Mouse (Mus musculus): ENCODE data around the gene Rasa2.
A peak's percentile ranks its signal among the peaks of the same experiment; 100 is the strongest.

DNA sequence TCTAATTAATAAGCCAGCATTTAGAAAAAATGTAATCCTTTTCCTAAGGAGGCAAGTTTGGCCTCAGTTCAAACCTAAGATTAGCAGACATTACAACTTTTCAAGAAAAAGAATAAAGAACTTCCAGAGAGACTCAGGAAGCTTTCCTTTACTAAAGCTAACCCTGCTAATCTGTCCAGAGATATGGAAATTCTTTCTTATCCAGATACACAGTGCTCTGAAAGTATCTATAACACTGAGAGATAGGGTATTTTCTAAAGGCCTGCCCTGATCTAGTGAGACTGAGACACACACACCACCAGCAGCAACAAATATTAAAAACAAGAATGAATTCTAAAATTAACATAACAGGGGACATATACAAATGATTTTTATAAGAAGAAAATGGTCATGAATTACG lies 4.4 kb downstream of the Rasa2 start:
- TF ChIP-seq SMC3 (IDR thresholded peaks at IDR 0.05; ENCODE audit: low read depth, low read length) (no peak), ZNF384 (IDR thresholded peaks at IDR 0.05; ENCODE audit: low read depth, low read length) (no peak), POLR2AphosphoS2 (IDR thresholded peaks at IDR 0.05; ENCODE audit: low read length) (no peak), CTCF (IDR thresholded peaks at IDR 0.05 in 2 of 3, conservative IDR thresholded peaks at IDR 0.05 in 1 of 3; ENCODE audit: control insufficient read depth in 1 of 3, insufficient read depth in 1 of 3, low read depth in 2 of 3, low read length in 3 of 3, poor library complexity in 1 of 3, severe bottlenecking in 1 of 3) (no peak), ZC3H11A (IDR thresholded peaks at IDR 0.05; ENCODE audit: low read depth, low read length) (no peak), NELFE (IDR thresholded peaks at IDR 0.05; ENCODE audit: low read depth, low read length) (no peak), POLR2A (IDR thresholded peaks at IDR 0.05; ENCODE audit: control insufficient read depth in 1 of 2, insufficient read depth in 1 of 2, low read depth in 1 of 2, low read length in 2 of 2, poor library complexity in 1 of 2) (no peak), ZMIZ1 (IDR thresholded peaks at IDR 0.05; ENCODE audit: low read depth, low read length) (no peak), RCOR1 (IDR thresholded peaks at IDR 0.05; ENCODE audit: low read depth, low read length) (no peak; the same call in 1 of the 2 replicates), BHLHE40 (IDR thresholded peaks at IDR 0.05; ENCODE audit: borderline replicate concordance, low read depth, low read length) (no peak), POLR2AphosphoS5 (IDR thresholded peaks at IDR 0.05; ENCODE audit: borderline replicate concordance, low read depth, low read length) (no peak), TCF12 (IDR thresholded peaks at IDR 0.05; ENCODE audit: low read depth, low read length) (peak; percentile 58)

All from MEL (cell line).